Mouse (Mus musculus): ENCODE data around the gene Cd47.

Gene Cd47

GRCm38 (mm10) chr16:49832339-49832738, 32.0 kb downstream of the Cd47 start:
- DNase-seq (ENCODE audit: low spot score in 2 of 2): no peak

GRCm38 (mm10) chr16:49834130-49834693, 33.9 kb downstream of the Cd47 start:
- no peak for DNase-seq (ENCODE audit: low spot score in 2 of 2)

- DNase-seq (ENCODE audit: low spot score in 2 of 2): no peak
These were observed 36.4 kb downstream of the Cd47 start for GRCm38 (mm10) chr16:49836634-49837164.

GRCm38 (mm10) chr16:49838923-49839322, 38.6 kb downstream of the Cd47 start:
- no peak for DNase-seq (ENCODE audit: low spot score in 2 of 2)

GRCm38 (mm10) chr16:49839681-49840535, 39.6 kb downstream of the Cd47 start:
- peak in 1 of 2 experiments; percentile 26 for DNase-seq (ENCODE audit: low spot score in 2 of 2)

GRCm38 (mm10) chr16:49843723-49844122, 43.4 kb downstream of the Cd47 start:
- no peak for DNase-seq (ENCODE audit: low spot score in 2 of 2)

- DNase-seq (ENCODE audit: low spot score in 2 of 2): no peak
These were observed 47.1 kb downstream of the Cd47 start for GRCm38 (mm10) chr16:49847224-49848003.

GRCm38 (mm10) chr16:49848651-49849050, 48.3 kb downstream of the Cd47 start:
- DNase-seq (ENCODE audit: low spot score in 2 of 2): no peak

- no peak for DNase-seq (ENCODE audit: low spot score in 2 of 2)
These were observed 52.6 kb downstream of the Cd47 start for GRCm38 (mm10) chr16:49852940-49853339.

GRCm38 (mm10) chr16:49853633-49854032, 53.3 kb downstream of the Cd47 start:
- DNase-seq (ENCODE audit: low spot score in 2 of 2): no peak

- DNase-seq (ENCODE audit: low spot score in 2 of 2): no peak
These were observed 53.9 kb downstream of the Cd47 start for GRCm38 (mm10) chr16:49854194-49854593.

- DNase-seq (ENCODE audit: low spot score in 2 of 2): peak; percentile 85 to 94
These were observed 54.9 kb downstream of the Cd47 start for GRCm38 (mm10) chr16:49854931-49855835.

- no peak for DNase-seq (ENCODE audit: low spot score in 2 of 2)
These were observed 55.6 kb downstream of the Cd47 start for GRCm38 (mm10) chr16:49855836-49856503.

GRCm38 (mm10) chr16:49856661-49857060, 56.3 kb downstream of the Cd47 start:
- no peak for DNase-seq (ENCODE audit: low spot score in 2 of 2)

GRCm38 (mm10) chr16:49857504-49858160, 57.3 kb downstream of the Cd47 start:
- DNase-seq (ENCODE audit: low spot score in 2 of 2): no peak

- DNase-seq (ENCODE audit: low spot score in 2 of 2): no peak
These were observed 58.0 kb downstream of the Cd47 start for GRCm38 (mm10) chr16:49858161-49858906.

GRCm38 (mm10) chr16:49858907-49859853, 58.8 kb downstream of the Cd47 start:
- DNase-seq (ENCODE audit: low spot score in 2 of 2): peak in 1 of 2 experiments; percentile 42

GRCm38 (mm10) chr16:49861986-49862385, 61.7 kb downstream of the Cd47 start:
- DNase-seq (ENCODE audit: low spot score in 2 of 2): no peak

Data from urinary bladder, adult 18-20 months (tissue).